In the genomic region with DNA sequence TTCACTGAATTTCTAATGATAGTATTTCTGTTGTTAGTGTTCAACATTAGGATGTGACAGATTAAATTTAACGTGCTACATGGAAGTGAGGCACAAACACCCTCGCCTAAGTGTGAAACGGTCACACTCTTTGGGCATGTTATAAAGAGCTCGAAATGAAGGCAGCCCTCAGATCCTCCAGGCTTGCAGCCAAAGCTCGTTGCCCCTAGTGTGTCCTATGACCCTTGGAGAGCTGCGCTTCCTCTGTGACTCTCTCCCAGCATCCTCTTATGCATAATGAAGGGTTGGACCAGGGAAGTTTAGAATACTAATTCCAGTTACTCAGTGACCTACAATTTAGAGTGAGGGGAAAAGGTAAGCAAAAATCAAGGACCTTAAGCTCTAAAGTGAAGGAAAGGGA, we compare ENCODE assay signal across 19 mouse cellular contexts.
A peak's percentile ranks its signal among the peaks of the same experiment; 100 is the strongest.
DNase-seq lines count a peak whose midpoint lies in the region; ATAC-seq and TF ChIP-seq lines count a peak whose summit lies in the region.
"Had no signal": no experiment of that assay in that cellular context is flagged by ENCODE, and none has a peak within 500 bp of the region (broad histone marks: within the 10 kb centered on the region; RNA-seq: fewer than 3 reads in every experiment).

No protein-coding gene starts in this region.

- no peak overlapping the region for H3K4me3 ChIP-seq in hindbrain, embryonic 16.5 days (ENCODE audit: low read length)
- H3K4me3 ChIP-seq in hindbrain, embryonic 12.5 days: no peak overlapping the region
- no peak overlapping the region for H3K4me3 ChIP-seq in midbrain, postnatal 0 days (ENCODE audit: low read depth, low read length)
- H3K4me3 ChIP-seq in midbrain, embryonic 14.5 days (replicated peaks; ENCODE audit: low read depth, low read length): no peak overlapping the region
- H3K4me3 ChIP-seq in embryonic facial prominence, embryonic 10.5 days: no peak overlapping the region
- H3K4me3 ChIP-seq: forebrain, embryonic 15.5 days; heart, embryonic 10.5 days; liver, embryonic 13.5 days; lung, embryonic 15.5 days; midbrain, embryonic 10.5 days; neural tube, embryonic 15.5 days had no signal

- peaks cover 2% of the 10 kb centered on the region; the same call in 1 of the 2 replicates for H3K9me3 ChIP-seq in hindbrain, embryonic 16.5 days (ENCODE audit: control insufficient read depth, low read length)
- no peaks in the 10 kb centered on the region for H3K9me3 ChIP-seq in hindbrain, embryonic 12.5 days (replicated peaks)
- H3K9me3 ChIP-seq in midbrain, postnatal 0 days (ENCODE audit: low read length): no peaks in the 10 kb centered on the region
- H3K9me3 ChIP-seq in midbrain, embryonic 14.5 days (ENCODE audit: control insufficient read depth, low read length): no peaks in the 10 kb centered on the region
- no peaks in the 10 kb centered on the region for H3K9me3 ChIP-seq in embryonic facial prominence, embryonic 10.5 days
- H3K9me3 ChIP-seq: forebrain, embryonic 15.5 days; heart, embryonic 10.5 days; liver, embryonic 13.5 days; lung, embryonic 15.5 days; midbrain, embryonic 10.5 days; neural tube, embryonic 15.5 days had no signal

- H3K4me1 ChIP-seq in hindbrain, embryonic 16.5 days (ENCODE audit: control insufficient read depth, insufficient read depth, low read depth, low read length): no peaks in the 10 kb centered on the region
- H3K4me1 ChIP-seq in hindbrain, embryonic 12.5 days: peaks cover 2% of the 10 kb centered on the region; the same call in 1 of the 2 replicates
- H3K4me1 ChIP-seq in midbrain, postnatal 0 days (ENCODE audit: insufficient read depth, low read length): no peaks in the 10 kb centered on the region
- H3K4me1 ChIP-seq in midbrain, embryonic 14.5 days (ENCODE audit: control insufficient read depth, insufficient read depth, low read length): no peaks in the 10 kb centered on the region
- H3K4me1 ChIP-seq in embryonic facial prominence, embryonic 10.5 days: no peaks in the 10 kb centered on the region
- H3K4me1 ChIP-seq: forebrain, embryonic 15.5 days; heart, embryonic 10.5 days; liver, embryonic 13.5 days; lung, embryonic 15.5 days; neural tube, embryonic 15.5 days had no signal

- 0 out of 2 replicates have a peak, but pooled peaks have one; percentile 30 for ATAC-seq in hindbrain, embryonic 16.5 days
- no peak for ATAC-seq in hindbrain, embryonic 12.5 days (ENCODE audit: low FRiP score)
- ATAC-seq in midbrain, postnatal 0 days (ENCODE audit: low FRiP score): no peak
- no peak for ATAC-seq in midbrain, embryonic 14.5 days (ENCODE audit: low FRiP score, low TSS enrichment)
- ATAC-seq: forebrain, embryonic 15.5 days had no signal

- H3K27me3 ChIP-seq in hindbrain, embryonic 16.5 days (replicated peaks; ENCODE audit: control insufficient read depth, insufficient read depth, low read length): no peaks in the 10 kb centered on the region
- no peaks in the 10 kb centered on the region for H3K27me3 ChIP-seq in hindbrain, embryonic 12.5 days
- H3K27me3 ChIP-seq in midbrain, postnatal 0 days (ENCODE audit: insufficient read depth, low read length): no peaks in the 10 kb centered on the region
- no peaks in the 10 kb centered on the region for H3K27me3 ChIP-seq in midbrain, embryonic 14.5 days (ENCODE audit: control insufficient read depth, insufficient read depth, low read length)
- no peaks in the 10 kb centered on the region for H3K27me3 ChIP-seq in embryonic facial prominence, embryonic 10.5 days (replicated peaks; ENCODE audit: low read depth, poor library complexity, severe bottlenecking)
- H3K27me3 ChIP-seq: forebrain, embryonic 15.5 days; liver, embryonic 13.5 days; lung, embryonic 15.5 days; neural tube, embryonic 15.5 days had no signal

- H3K36me3 ChIP-seq in hindbrain, embryonic 16.5 days (ENCODE audit: control insufficient read depth, insufficient read depth, low read length): no peaks in the 10 kb centered on the region
- no peaks in the 10 kb centered on the region for H3K36me3 ChIP-seq in hindbrain, embryonic 12.5 days
- H3K36me3 ChIP-seq in midbrain, postnatal 0 days (ENCODE audit: insufficient read depth, low read length): no peaks in the 10 kb centered on the region
- no peaks in the 10 kb centered on the region for H3K36me3 ChIP-seq in midbrain, embryonic 14.5 days (ENCODE audit: control insufficient read depth, insufficient read depth, low read length)
- H3K36me3 ChIP-seq in embryonic facial prominence, embryonic 10.5 days (replicated peaks): no peaks in the 10 kb centered on the region
- H3K36me3 ChIP-seq: forebrain, embryonic 15.5 days; heart, embryonic 10.5 days; liver, embryonic 13.5 days; lung, embryonic 15.5 days; midbrain, embryonic 10.5 days; neural tube, embryonic 15.5 days had no signal

- TF ChIP-seq CTCF in midbrain, postnatal 0 days (IDR thresholded peaks at IDR 0.05): no peak

- no peak overlapping the region for H3K27ac ChIP-seq in hindbrain, embryonic 16.5 days (ENCODE audit: low read depth, low read length)
- H3K27ac ChIP-seq in hindbrain, embryonic 12.5 days: no peak overlapping the region
- H3K27ac ChIP-seq in midbrain, postnatal 0 days (ENCODE audit: low read depth, low read length): no peak overlapping the region
- no peak overlapping the region for H3K27ac ChIP-seq in midbrain, embryonic 14.5 days (replicated peaks; ENCODE audit: low read depth, low read length)
- no peak overlapping the region for H3K27ac ChIP-seq in embryonic facial prominence, embryonic 10.5 days (replicated peaks)
- H3K27ac ChIP-seq: forebrain, embryonic 15.5 days; heart, embryonic 10.5 days; kidney, postnatal 0 days; liver, embryonic 13.5 days; lung, embryonic 15.5 days; macrophage; midbrain, embryonic 10.5 days; neural tube, embryonic 15.5 days; stomach, postnatal 0 days had no signal

- H3K9ac ChIP-seq in hindbrain, embryonic 16.5 days (ENCODE audit: low read depth, low read length): no peak overlapping the region
- no peak overlapping the region for H3K9ac ChIP-seq in hindbrain, embryonic 12.5 days
- no peak overlapping the region for H3K9ac ChIP-seq in midbrain, postnatal 0 days (replicated peaks; ENCODE audit: low read length, poor library complexity, severe bottlenecking)
- H3K9ac ChIP-seq in midbrain, embryonic 14.5 days (replicated peaks; ENCODE audit: low read length): no peak overlapping the region
- H3K9ac ChIP-seq: forebrain, embryonic 15.5 days; liver, embryonic 13.5 days; lung, embryonic 15.5 days; neural tube, embryonic 15.5 days had no signal

- 44% methylated on average over 6 of the region's 6 CpGs for WGBS in hindbrain, embryonic 16.5 days
- WGBS in hindbrain, embryonic 12.5 days: 66% methylated on average over 6 of the region's 6 CpGs
- WGBS in midbrain, postnatal 0 days: 49% methylated on average over 6 of the region's 6 CpGs
- 52% methylated on average over 6 of the region's 6 CpGs for WGBS in midbrain, embryonic 14.5 days
- WGBS in embryonic facial prominence, embryonic 10.5 days: 76% methylated on average over 6 of the region's 6 CpGs

- H3K4me2 ChIP-seq in hindbrain, embryonic 16.5 days (ENCODE audit: low read length): no peak overlapping the region
- no peak overlapping the region for H3K4me2 ChIP-seq in hindbrain, embryonic 12.5 days (replicated peaks)
- no peak overlapping the region for H3K4me2 ChIP-seq in midbrain, postnatal 0 days (ENCODE audit: low read depth, low read length, poor library complexity, severe bottlenecking)
- H3K4me2 ChIP-seq in midbrain, embryonic 14.5 days (ENCODE audit: low read length): no peak overlapping the region
- H3K4me2 ChIP-seq: forebrain, embryonic 15.5 days; liver, embryonic 13.5 days; lung, embryonic 15.5 days; neural tube, embryonic 15.5 days had no signal

- peak; percentile 23 for DNase-seq in midbrain, postnatal 0 days (ENCODE audit: low spot score)
- no peak for DNase-seq in midbrain, embryonic 14.5 days
- DNase-seq in kidney, postnatal 10 days: peak; percentile 69
- no peak for DNase-seq in thymus, postnatal 14 days
- no peak for DNase-seq in embryonic facial prominence, embryonic 10.5 days (ENCODE audit: low spot score)
- DNase-seq: cerebellum, adult 8-10 months; liver, embryonic 13.5 days; right cerebral cortex, postnatal 14 days; thymus, adult 2 months had no signal

Comparison
In these comparisons a context has a peak if more than half of its experiments do, and no peak if none do; other contexts are left out.
1. DNase-seq: peak in midbrain, postnatal 0 days (single experiment) and kidney, postnatal 10 days (single experiment); none in midbrain, embryonic 14.5 days (single experiment), thymus, postnatal 14 days (single experiment) and embryonic facial prominence, embryonic 10.5 days (single experiment).